Mouse (Mus musculus): ENCODE data around the gene Olfr1311.
"Not testable (repeated sequence)": the region's sequence is repeated elsewhere in the genome, so short reads cannot be mapped to it uniquely, and the experiment has no call there.

The Olfr1311 gene

GRCm38 (mm10) chr2:112024312-112024711 lies at the start of gene Olfr1311:
TSS of gene Olfr1311 (minus strand) at chr2:112024412.
- no peak for DNase-seq (ENCODE audit: low read depth, low spot score)

- no peak for DNase-seq (ENCODE audit: low read depth, low spot score)
Observed at GRCm38 (mm10) chr2:112050138-112050537, 25.9 kb upstream of the Olfr1311 start, which contains the start of gene Olfr1312. TSS of gene Olfr1312 (minus strand) at chr2:112050238.

- not testable (repeated sequence) for DNase-seq (ENCODE audit: low read depth, low spot score)
Observed at GRCm38 (mm10) chr2:112026971-112027370, 2.8 kb upstream of the Olfr1311 start.

GRCm38 (mm10) chr2:112014900-112015299 lies 9.3 kb downstream of the Olfr1311 start:
- DNase-seq (ENCODE audit: low read depth, low spot score): no peak

- DNase-seq (ENCODE audit: low read depth, low spot score): no peak
Observed at GRCm38 (mm10) chr2:112012608-112013007, 11.6 kb downstream of the Olfr1311 start, which contains the start of gene Olfr1310. TSS of gene Olfr1310 (minus strand) at chr2:112012708.

GRCm38 (mm10) chr2:111990181-111990580 lies 34.0 kb downstream of the Olfr1311 start, which contains the start of gene Olfr1309:
TSS of gene Olfr1309 (minus strand) at chr2:111990281.
- DNase-seq (ENCODE audit: low read depth, low spot score): no peak
